Mouse (Mus musculus): ENCODE data around the gene Ppp1r36. TPM values are rescaled to one million over a fixed set of nuclear protein-coding genes. Genes with fewer than 3 reads are reported as not detected.

The Ppp1r36 gene
- polyA plus RNA-seq (2014; fragmentation: Illumina TruSeq; extraction: RNeasy Lipid Tissue Mini Kit (QIAGEN cat#74804)): 5.9 TPM

GRCm38 (mm10) chr12:76417433-76417854, at the start of gene Ppp1r36:
Ppp1r36 (plus strand) TSS chr12:76417538.

GRCm38 (mm10) chr12:76369206-76369977, 47.9 kb upstream of the Ppp1r36 start, which contains the start of gene Zbtb25:
Zbtb25 (minus strand) TSS chr12:76369602.

GRCm38 (mm10) chr12:76369978-76370830, 47.1 kb upstream of the Ppp1r36 start, which contains the start of gene Zbtb1:
Zbtb1 (plus strand) TSS chr12:76370266.

GRCm38 (mm10) chr12:76403886-76404537, 13.3 kb upstream of the Ppp1r36 start, which contains the start of gene Hspa2:
Hspa2 (plus strand) TSS chr12:76404176.

Other genes starting within 250 kb of the Ppp1r36 start
- 87.7 TPM for gene Esr2, start 240.3 kb upstream of the Ppp1r36 start, polyA plus RNA-seq (2014; fragmentation: Illumina TruSeq; extraction: RNeasy Lipid Tissue Mini Kit (QIAGEN cat#74804))
- 0.57 TPM for gene Tex21, start 170.8 kb upstream of the Ppp1r36 start, polyA plus RNA-seq (2014; fragmentation: Illumina TruSeq; extraction: RNeasy Lipid Tissue Mini Kit (QIAGEN cat#74804))
- gene Mthfd1, start 162.2 kb upstream of the Ppp1r36 start, polyA plus RNA-seq (2014; fragmentation: Illumina TruSeq; extraction: RNeasy Lipid Tissue Mini Kit (QIAGEN cat#74804)): 21.8 TPM
- gene Akap5, start 92.6 kb upstream of the Ppp1r36 start, polyA plus RNA-seq (2014; fragmentation: Illumina TruSeq; extraction: RNeasy Lipid Tissue Mini Kit (QIAGEN cat#74804)): 3.0 TPM
- 44.6 TPM for gene Zbtb25, start 47.9 kb upstream of the Ppp1r36 start, polyA plus RNA-seq (2014; fragmentation: Illumina TruSeq; extraction: RNeasy Lipid Tissue Mini Kit (QIAGEN cat#74804))
- gene Zbtb1, start 47.3 kb upstream of the Ppp1r36 start, polyA plus RNA-seq (2014; fragmentation: Illumina TruSeq; extraction: RNeasy Lipid Tissue Mini Kit (QIAGEN cat#74804)): 19.5 TPM
- gene Hspa2, start 13.4 kb upstream of the Ppp1r36 start, polyA plus RNA-seq (2014; fragmentation: Illumina TruSeq; extraction: RNeasy Lipid Tissue Mini Kit (QIAGEN cat#74804)): 15.7 TPM
- gene Plekhg3, start 113.4 kb downstream of the Ppp1r36 start, polyA plus RNA-seq (2014; fragmentation: Illumina TruSeq; extraction: RNeasy Lipid Tissue Mini Kit (QIAGEN cat#74804)): 4.7 TPM